Mouse (Mus musculus): ENCODE data around the gene Rbm6.

DNA sequence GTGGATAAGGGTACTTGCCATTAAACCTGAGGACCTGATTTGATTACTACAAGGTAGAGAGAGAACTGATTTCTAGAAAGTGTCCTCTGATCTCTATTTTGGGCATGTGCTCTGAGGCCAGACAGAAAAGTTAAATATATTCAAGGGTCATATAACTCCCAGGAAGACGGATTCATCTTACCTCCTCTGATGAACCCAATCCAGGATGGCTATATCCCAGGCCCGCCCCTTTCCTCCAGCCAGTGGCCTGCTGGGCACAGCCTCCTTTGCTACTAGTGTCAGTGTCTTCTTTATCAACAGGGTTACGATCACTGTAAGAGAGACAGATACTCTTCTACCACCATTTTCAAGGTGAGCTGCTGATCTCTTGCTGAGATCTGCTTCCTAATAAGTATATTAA, 98.6 kb downstream of the Rbm6 start:
- no peak for TF ChIP-seq CTCF (IDR thresholded peaks at IDR 0.05; ENCODE audit: low read depth, low read length)
- no peak for TF ChIP-seq GATA1 (IDR thresholded peaks at IDR 0.05; ENCODE audit: borderline replicate concordance, low read length)
- no peak for TF ChIP-seq GATA2 (IDR thresholded peaks at IDR 0.05; ENCODE audit: borderline replicate concordance, low read depth, low read length)

Data from G1E (cell line).